Mouse (Mus musculus) CD4-positive, CD25-positive, alpha-beta regulatory T cell, adult 4 months (primary cell): ENCODE results near the gene Acacb. TPM values are rescaled to one million over a fixed set of nuclear protein-coding genes. Genes with fewer than 3 reads are reported as not detected.

Experiments
- ATAC-seq: one replicate; pipeline ENCODE4 v1.8.0; 2017
- polyA plus RNA-seq, 2 experiments: library from polyadenylated mRNA; unstranded; fragments of 100-300 nt; shearing (Covaris generic); gene quantifications; one replicate each; pipeline ENCODE4 v1.2.1; 2017

Acacb gene
- polyA plus RNA-seq, 2 experiments from 2014 or later: 0.24 to 0.62 TPM

GRCm38 (mm10) chr5:114176548-114177400, 30.4 kb downstream of the Acacb start:
- ATAC-seq: no peak

GRCm38 (mm10) chr5:114177966-114178719, 31.8 kb downstream of the Acacb start:
- ATAC-seq: no peak

- no peak for ATAC-seq
Observed at GRCm38 (mm10) chr5:114179541-114179940, 33.2 kb downstream of the Acacb start.

- no peak for ATAC-seq
Observed at GRCm38 (mm10) chr5:114183493-114183892, 37.2 kb downstream of the Acacb start.

- no peak for ATAC-seq
Observed at GRCm38 (mm10) chr5:114187108-114187507, 40.8 kb downstream of the Acacb start.

GRCm38 (mm10) chr5:114188900-114189464, 42.6 kb downstream of the Acacb start:
- ATAC-seq: no peak

- peak; percentile 34 for ATAC-seq
Observed at GRCm38 (mm10) chr5:114194161-114194560, 47.8 kb downstream of the Acacb start.

- ATAC-seq: peak; percentile 83
Observed at GRCm38 (mm10) chr5:114199116-114199777, 52.9 kb downstream of the Acacb start.

- ATAC-seq: no peak
Observed at GRCm38 (mm10) chr5:114206158-114206557, 59.8 kb downstream of the Acacb start.

- ATAC-seq: peak; percentile 43
Observed at GRCm38 (mm10) chr5:114213183-114213582, 66.8 kb downstream of the Acacb start.

GRCm38 (mm10) chr5:114218771-114219170, 72.4 kb downstream of the Acacb start:
- ATAC-seq: no peak

GRCm38 (mm10) chr5:114226051-114226450, 79.7 kb downstream of the Acacb start:
- ATAC-seq: no peak

- no peak for ATAC-seq
Observed at GRCm38 (mm10) chr5:114228901-114229300, 82.6 kb downstream of the Acacb start.

- no peak for ATAC-seq
Observed at GRCm38 (mm10) chr5:114238924-114239323, 92.6 kb downstream of the Acacb start.

- no peak for ATAC-seq
Observed at GRCm38 (mm10) chr5:114239737-114240136, 93.4 kb downstream of the Acacb start.

- no peak for ATAC-seq
Observed at GRCm38 (mm10) chr5:114246465-114246864, 100.1 kb downstream of the Acacb start.

- ATAC-seq: no peak
Observed at GRCm38 (mm10) chr5:114248174-114248589, 101.8 kb downstream of the Acacb start.

- ATAC-seq: no peak
Observed at GRCm38 (mm10) chr5:114259495-114259894, 113.2 kb downstream of the Acacb start.

- ATAC-seq: no peak
Observed at GRCm38 (mm10) chr5:114261494-114261893, 115.2 kb downstream of the Acacb start.

- no peak for ATAC-seq
Observed at GRCm38 (mm10) chr5:114264030-114264459, 117.7 kb downstream of the Acacb start.

- ATAC-seq: no peak
Observed at GRCm38 (mm10) chr5:114264791-114265190, 118.5 kb downstream of the Acacb start.

- no peak for ATAC-seq
Observed at GRCm38 (mm10) chr5:114268646-114269045, 122.3 kb downstream of the Acacb start.

- no peak for ATAC-seq
Observed at GRCm38 (mm10) chr5:114269499-114269898, 123.2 kb downstream of the Acacb start.
